Comparison of ENCODE assay signal across 8 mouse cellular contexts in genomic region chr5:111799700-111800311, GRCm38 (mm10).
DNase-seq lines count a peak whose midpoint lies in the region; ATAC-seq lines count a peak whose summit lies in the region.

No protein-coding gene starts in this region.

- WGBS in lung, embryonic 16.5 days: 11% methylated on average over 15 of the region's 15 CpGs

- H3K27ac ChIP-seq in lung, embryonic 16.5 days (ENCODE audit: low read length): peak overlapping the region; percentile 80

- peak overlapping the region; percentile 16 for H3K9ac ChIP-seq in lung, embryonic 16.5 days (ENCODE audit: low read length)

- H3K4me3 ChIP-seq in lung, embryonic 16.5 days (ENCODE audit: low read length): no peak overlapping the region

- no peaks in the 10 kb centered on the region for H3K27me3 ChIP-seq in lung, embryonic 16.5 days (ENCODE audit: control insufficient read depth, insufficient read depth, low read depth, low read length)

- ATAC-seq in cerebellum, adult (ENCODE audit: insufficient number of reproducible peaks, low FRiP score, low TSS enrichment): no peak
- ATAC-seq in lung, embryonic 16.5 days (ENCODE audit: low read depth): peak; percentile 95

- intact Hi-C loops in gastrocnemius, postnatal 14 days (cut with DNase I; ENCODE audit: low total_unique reads): no loop called here

- H3K9me3 ChIP-seq in lung, embryonic 16.5 days (ENCODE audit: control insufficient read depth, low read length): no peaks in the 10 kb centered on the region

- no peaks in the 10 kb centered on the region for H3K36me3 ChIP-seq in lung, embryonic 16.5 days (ENCODE audit: control insufficient read depth, insufficient read depth, low read length)

- H3K4me2 ChIP-seq in lung, embryonic 16.5 days (ENCODE audit: low read depth, low read length): no peak overlapping the region; the same call in 1 of the 2 replicates

- peak; percentile 2 for DNase-seq in cerebellum, adult 11 months
- DNase-seq in cerebellum, adult 18-20 months: peak; percentile 7 to 9
- peak; percentile 92 for DNase-seq in gastrocnemius, postnatal 14 days
- peak; percentile 76 for DNase-seq in hindlimb bud, embryonic 11.5 days (ENCODE audit: extremely low spot score, low read depth, low spot score)
- DNase-seq in urinary bladder, adult 2 months (ENCODE audit: low spot score): peak; percentile 40
- DNase-seq in right cerebral cortex, postnatal 14 days: no peak

- peaks cover 14% of the 10 kb centered on the region for H3K4me1 ChIP-seq in lung, embryonic 16.5 days (replicated peaks; ENCODE audit: control insufficient read depth, insufficient read depth, low read length)
